Mouse (Mus musculus) forebrain, embryonic 10.5 days (tissue): Measurements from ENCODE around the gene Rpap2. TPM values are rescaled to one million over a fixed set of nuclear protein-coding genes. Genes with fewer than 3 reads are reported as not detected.

Experiments used
- DNase-seq: peaks from one replicate; pipeline ENCODE4 v3.0.0-alpha.2; 2017; ENCODE audit warnings: low spot score; ENCODE audit errors: extremely low spot score
- H3K27ac ChIP-seq: fragments of 300-500 bp; sonication (generic); 2 replicates; pipeline ENCODE4 v1.5.1; 2016; ENCODE audit warnings: mild to moderate bottlenecking
- H3K27me3 ChIP-seq: fragments of 300-500 bp; sonication (generic); 2 replicates; pipeline ENCODE4 v1.6.1; 2016; ENCODE audit warnings: mild to moderate bottlenecking; ENCODE audit not compliant: poor library complexity, severe bottlenecking
- H3K36me3 ChIP-seq: fragments of 300-500 bp; sonication (generic); replicated peaks from 2 replicates; pipeline ENCODE4 v1.6.1; 2016; ENCODE audit warnings: mild to moderate bottlenecking, moderate library complexity
- H3K4me1 ChIP-seq: fragments of 300-500 bp; sonication (generic); 2 replicates; pipeline ENCODE4 v1.6.1; 2016
- H3K4me3 ChIP-seq: fragments of 300-500 bp; sonication (generic); 2 replicates; pipeline ENCODE4 v1.5.1; 2016; ENCODE audit warnings: mild to moderate bottlenecking, moderate library complexity
- H3K9me3 ChIP-seq: fragments of 300-500 bp; sonication (generic); 2 replicates; pipeline ENCODE4 v1.6.1; 2016; ENCODE audit warnings: mild to moderate bottlenecking, moderate library complexity
- WGBS: fragments of 180-500 bp; shearing (Covaris S2); methylation state at CpG from one replicate; pipeline ENCODE4 v1.1.7; 2016; 5-methylcytosine and 5-hydroxymethylcytosine counted together
- polyA plus RNA-seq: library from polyadenylated mRNA; unstranded; fragments of >200 nt; fragmentation: Nextera tagmentation; extraction: Ambion mirVana; gene quantifications from 2 replicates; pipeline ENCODE4 v1.2.1, GENCODE M21; 2016

Rpap2 gene
- polyA plus RNA-seq, 1 experiment from 2014 or later: 19.0 TPM

DNA sequence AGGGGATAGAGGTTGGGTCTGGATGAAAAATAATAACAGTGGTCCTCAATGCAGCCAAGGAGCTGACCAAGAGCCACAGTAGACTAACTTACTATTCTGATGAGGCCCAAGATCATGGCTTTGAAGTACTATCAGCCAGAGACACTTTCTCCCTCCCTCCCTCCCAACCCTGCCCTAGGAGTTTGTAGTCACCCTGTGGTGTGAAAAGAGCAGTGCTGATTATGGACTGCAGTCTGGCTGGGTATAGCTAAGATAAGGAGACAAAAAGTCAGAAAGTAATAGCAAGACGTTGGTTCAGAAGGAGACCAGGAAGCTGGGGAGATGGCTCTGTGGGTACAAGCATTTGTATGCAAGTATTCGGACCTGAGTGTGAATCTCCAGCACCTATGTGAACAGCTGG is 47.4 kb downstream of the Rpap2 start:
- Histone ChIP-seq H3K36me3 (peaks cover 22% of the 10 kb centered on the region), H3K27me3 (no peaks in the 10 kb centered on the region), H3K9me3 (no peaks in the 10 kb centered on the region), H3K4me1 (no peaks in the 10 kb centered on the region), H3K4me3 (no peak overlapping the region), H3K27ac (no peak overlapping the region)
- no peak for DNase-seq
- 86% methylated on average over 2 of the region's 2 CpGs for WGBS

DNA sequence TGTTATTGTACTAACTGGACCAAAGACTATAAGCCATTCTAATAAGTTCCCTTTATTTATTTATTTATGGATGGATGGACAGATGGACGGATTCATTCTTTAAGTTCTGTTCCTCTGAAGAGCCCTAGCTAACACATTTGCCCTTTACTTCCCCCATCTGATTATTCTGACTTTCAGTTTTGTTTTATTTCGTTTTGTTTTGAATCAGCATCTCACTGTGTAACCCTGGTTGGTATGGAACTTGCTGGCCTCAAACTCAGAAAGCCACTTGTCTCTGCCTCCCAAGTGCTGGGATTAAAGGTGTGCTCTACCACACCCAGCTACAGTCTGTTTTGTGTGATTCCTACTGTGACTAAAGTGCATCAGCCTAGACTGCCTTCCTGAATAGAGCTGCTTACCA is 48.8 kb downstream of the Rpap2 start:
- Histone ChIP-seq H3K27ac (no peak overlapping the region), H3K4me1 (no peaks in the 10 kb centered on the region), H3K9me3 (no peaks in the 10 kb centered on the region), H3K27me3 (no peaks in the 10 kb centered on the region), H3K4me3 (no peak overlapping the region), H3K36me3 (peaks cover 22% of the 10 kb centered on the region)
- no peak for DNase-seq
- WGBS: 85% methylated on average over 2 of the region's 2 CpGs

DNA sequence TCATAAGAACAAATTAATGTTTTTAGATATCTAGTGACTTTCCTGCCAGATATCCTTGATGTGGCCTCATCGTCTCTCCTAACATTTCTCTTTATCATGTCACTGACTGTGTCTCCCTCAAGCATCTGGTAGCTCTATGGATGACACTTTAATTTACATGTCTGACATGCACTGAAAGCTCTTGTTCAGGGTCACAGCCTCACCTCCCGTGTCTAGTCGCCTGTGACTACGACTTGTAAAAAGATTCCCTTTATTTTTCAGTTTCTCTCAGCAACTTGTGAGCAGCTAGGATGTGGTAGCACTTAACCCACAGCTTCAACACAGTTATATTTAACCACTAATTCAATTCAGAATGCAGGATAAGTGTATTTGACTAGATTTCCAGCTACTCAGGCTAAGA is 50.4 kb downstream of the Rpap2 start:
- Histone ChIP-seq H3K9me3 (no peaks in the 10 kb centered on the region), H3K4me3 (no peak overlapping the region)
- WGBS: 90% methylated on average over 4 of the region's 4 CpGs

DNA sequence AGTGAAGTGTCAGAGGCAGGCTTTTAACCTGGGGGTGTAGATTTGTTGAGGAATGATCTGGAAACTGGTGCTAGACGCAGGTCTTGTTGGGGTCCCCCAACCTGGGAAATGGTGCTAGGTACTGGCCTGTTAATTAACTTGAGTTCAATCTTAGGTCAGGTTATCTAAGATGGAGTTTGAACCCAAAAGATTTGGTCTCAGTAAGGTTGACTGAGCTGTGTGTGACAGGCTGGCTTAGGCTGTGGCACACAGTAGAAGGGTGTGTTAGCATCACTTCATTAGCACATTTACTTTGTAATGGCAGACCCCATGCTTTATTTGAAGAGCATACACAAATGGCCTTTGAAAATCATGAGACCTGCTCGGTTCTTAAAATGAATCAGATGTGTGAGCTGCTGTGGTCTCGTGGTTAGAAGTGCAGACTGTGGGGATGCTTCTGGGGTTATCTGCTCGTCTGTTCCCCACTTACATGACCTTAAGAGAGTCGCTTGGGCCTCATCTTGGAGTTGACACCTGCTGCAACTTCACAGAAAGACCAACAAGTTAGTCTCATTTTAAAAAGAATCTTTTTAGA is 51.5 kb downstream of the Rpap2 start:
- Histone ChIP-seq H3K4me3 (no peak overlapping the region), H3K27me3 (no peaks in the 10 kb centered on the region), H3K27ac (no peak overlapping the region), H3K36me3 (peaks cover 15% of the 10 kb centered on the region; the same call in 1 of the 2 replicates), H3K4me1 (no peaks in the 10 kb centered on the region), H3K9me3 (no peaks in the 10 kb centered on the region)
- WGBS: 91% methylated on average over 5 of the region's 5 CpGs
- DNase-seq: no peak

More for the DNA sequence above, 50.4 kb downstream of the Rpap2 start:
- no peak overlapping the region for H3K27ac ChIP-seq
- peaks cover 15% of the 10 kb centered on the region for H3K36me3 ChIP-seq
- H3K27me3 ChIP-seq: no peaks in the 10 kb centered on the region
- no peaks in the 10 kb centered on the region for H3K4me1 ChIP-seq
- DNase-seq: no peak

DNA sequence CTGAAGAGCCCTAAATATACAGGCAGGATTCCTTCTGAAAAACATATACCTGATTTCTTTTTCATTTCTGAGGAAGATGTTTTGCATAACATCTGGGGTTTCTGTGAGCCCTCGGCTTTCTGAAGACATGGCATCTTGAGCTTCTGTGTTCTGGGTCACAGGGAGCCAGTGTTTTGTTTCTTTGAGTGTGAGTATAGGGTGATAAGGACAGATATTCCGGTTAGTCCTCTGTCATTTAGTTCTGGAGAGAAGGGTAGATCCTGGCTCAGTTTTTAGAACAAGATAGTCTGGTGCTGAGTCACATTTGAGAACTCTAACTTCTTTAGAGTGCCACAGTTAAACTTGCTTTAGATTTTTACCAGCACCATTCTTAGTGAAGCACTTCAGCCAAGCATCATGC is 52.5 kb downstream of the Rpap2 start:
- DNase-seq: no peak
- H3K27ac ChIP-seq: no peak overlapping the region

DNA sequence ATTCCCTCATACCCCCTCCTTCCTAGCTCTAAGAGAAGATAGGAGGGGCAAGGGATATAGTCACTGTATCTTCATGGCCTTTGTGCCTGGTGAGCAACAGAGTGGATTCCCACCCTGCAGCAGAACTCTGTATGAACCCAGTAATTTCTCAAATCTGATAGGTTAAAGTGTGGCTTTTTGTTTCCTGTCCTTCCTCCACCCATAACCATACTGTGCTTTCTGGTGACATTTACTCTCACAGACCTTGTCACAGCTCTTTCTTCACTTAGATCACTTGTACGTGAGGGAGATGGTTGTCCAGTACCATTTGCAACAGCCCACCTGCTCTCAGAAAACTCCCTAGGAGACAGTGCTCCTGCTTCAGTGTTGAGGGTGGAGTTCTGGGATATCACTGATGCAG is 53.3 kb downstream of the Rpap2 start:
- 0 out of 2 replicates have a peak, but pooled peaks cover 8% of the 10 kb centered on the region for H3K36me3 ChIP-seq
- no peak overlapping the region for H3K27ac ChIP-seq
- WGBS: 89% methylated on average over 1 of the region's 1 CpGs
- H3K9me3 ChIP-seq: no peaks in the 10 kb centered on the region
- H3K4me3 ChIP-seq: no peak overlapping the region
- no peaks in the 10 kb centered on the region for H3K4me1 ChIP-seq
- DNase-seq: no peak
- no peaks in the 10 kb centered on the region for H3K27me3 ChIP-seq

More for the DNA sequence above, 52.5 kb downstream of the Rpap2 start:
- H3K27me3 ChIP-seq: no peaks in the 10 kb centered on the region
- no peak overlapping the region for H3K4me3 ChIP-seq
- H3K4me1 ChIP-seq: no peaks in the 10 kb centered on the region
- H3K9me3 ChIP-seq: no peaks in the 10 kb centered on the region
- peaks cover 11% of the 10 kb centered on the region; the same call in 1 of the 2 replicates for H3K36me3 ChIP-seq
- 82% methylated on average over 2 of the region's 2 CpGs for WGBS

DNA sequence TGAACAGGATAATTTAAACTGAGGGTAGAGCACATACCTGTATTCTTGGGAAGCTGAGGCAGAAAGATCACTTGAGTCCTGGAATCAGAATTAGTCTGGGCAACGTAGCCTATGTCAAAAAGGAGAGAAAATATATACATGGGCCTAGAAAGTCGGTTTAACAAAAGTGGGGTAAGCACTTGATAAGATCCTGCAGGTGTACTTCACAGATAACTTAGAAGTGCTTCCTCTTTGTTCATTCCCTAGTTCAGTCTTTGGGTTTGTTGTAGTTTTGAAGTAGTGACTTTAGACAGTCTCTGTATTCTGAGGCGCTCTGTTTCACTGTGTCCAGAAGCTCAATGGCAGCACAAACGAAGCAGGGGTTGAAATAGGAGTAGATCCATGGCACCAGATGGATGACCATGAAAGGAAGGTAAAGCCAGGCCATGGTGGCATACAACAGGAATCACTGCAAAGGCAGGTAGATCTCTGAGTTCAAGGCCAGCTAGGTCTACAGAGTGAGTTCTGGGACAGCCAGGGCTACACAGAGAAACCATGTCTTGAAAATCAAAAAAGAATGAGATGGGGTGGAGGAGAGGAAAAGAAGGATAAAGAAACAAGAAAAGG is 55.0 kb downstream of the Rpap2 start:
- Histone ChIP-seq H3K27me3 (no peaks in the 10 kb centered on the region), H3K4me1 (no peaks in the 10 kb centered on the region), H3K9me3 (no peaks in the 10 kb centered on the region), H3K36me3 (peaks cover 13% of the 10 kb centered on the region; the same call in 1 of the 2 replicates), H3K27ac (no peak overlapping the region), H3K4me3 (no peak overlapping the region)
- no peak for DNase-seq
- WGBS: 91% methylated on average over 4 of the region's 4 CpGs

DNA sequence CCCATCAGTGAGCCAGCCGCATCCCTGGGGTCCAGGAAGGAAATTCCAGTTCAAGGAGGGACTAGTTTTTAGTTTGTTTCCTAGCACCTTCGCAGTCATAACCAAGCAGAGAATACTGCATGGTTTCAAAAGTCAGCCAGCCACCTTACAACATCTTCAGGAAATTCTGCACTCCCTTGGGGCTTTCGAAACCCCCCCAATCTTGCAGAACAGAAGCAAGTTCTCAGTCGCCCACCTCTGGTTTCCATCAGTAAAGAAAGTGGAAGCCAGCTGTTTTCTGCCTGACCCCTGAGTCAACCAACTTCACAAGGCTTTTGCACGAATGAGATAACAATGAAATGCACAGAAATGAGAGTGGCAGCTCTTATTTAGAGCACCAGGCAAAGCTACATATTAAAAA is 81.2 kb downstream of the Rpap2 start:
- Histone ChIP-seq H3K27me3 (no peaks in the 10 kb centered on the region), H3K36me3 (no peaks in the 10 kb centered on the region), H3K4me1 (no peaks in the 10 kb centered on the region), H3K4me3 (no peak overlapping the region), H3K9me3 (no peaks in the 10 kb centered on the region), H3K27ac (no peak overlapping the region)
- 64% methylated on average over 5 of the region's 5 CpGs for WGBS
- no peak for DNase-seq

DNA sequence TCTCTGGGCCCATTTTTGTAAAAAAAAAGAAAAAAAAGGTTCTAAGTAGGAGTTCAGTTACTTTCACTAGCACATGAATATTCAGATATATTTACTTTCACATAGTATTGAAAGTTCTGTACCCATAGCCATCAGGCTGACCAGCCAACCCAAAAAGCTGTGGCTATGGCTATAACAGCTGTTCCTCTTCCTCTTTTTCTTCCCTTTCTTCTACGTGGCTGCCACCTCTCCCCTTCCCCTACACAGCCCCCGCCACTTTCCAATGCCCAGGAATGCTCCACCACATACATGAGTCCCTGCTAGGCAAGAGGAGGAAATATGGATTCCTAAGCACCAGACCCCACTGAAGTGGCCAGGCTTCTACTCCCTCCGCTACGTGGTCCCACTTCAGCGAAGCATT is 84.1 kb downstream of the Rpap2 start:
- no peak for DNase-seq
- Histone ChIP-seq H3K36me3 (no peaks in the 10 kb centered on the region), H3K27ac (no peak overlapping the region), H3K4me1 (no peaks in the 10 kb centered on the region), H3K27me3 (peaks cover 3% of the 10 kb centered on the region), H3K4me3 (no peak overlapping the region), H3K9me3 (no peaks in the 10 kb centered on the region)
- WGBS: 92% methylated on average over 5 of the region's 5 CpGs

DNA sequence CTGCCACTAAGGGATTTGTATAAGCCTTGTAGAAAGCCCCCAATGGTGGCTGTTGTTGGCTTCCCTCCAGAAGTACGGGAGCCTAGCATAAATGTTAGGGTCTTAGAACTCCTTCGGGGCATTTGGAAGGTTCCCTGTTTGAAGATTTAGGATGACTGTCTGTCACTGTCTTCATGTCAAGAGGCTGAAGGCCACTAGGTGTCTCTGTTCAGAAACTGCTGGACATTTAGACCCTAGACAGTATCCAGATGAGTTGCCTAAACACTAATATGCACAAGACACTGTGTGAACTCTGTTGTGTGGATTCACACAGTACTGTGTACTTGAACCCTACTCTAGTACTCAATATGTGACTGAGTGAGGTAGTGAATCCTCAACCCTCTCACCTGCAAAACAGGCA is 87.2 kb downstream of the Rpap2 start:
- H3K36me3 ChIP-seq: no peaks in the 10 kb centered on the region
- no peak overlapping the region for H3K4me3 ChIP-seq
- DNase-seq: no peak
- WGBS: 88% methylated on average over 2 of the region's 2 CpGs
- H3K27ac ChIP-seq: no peak overlapping the region
- H3K4me1 ChIP-seq: peaks cover 11% of the 10 kb centered on the region
- peaks cover 5% of the 10 kb centered on the region; the same call in 1 of the 2 replicates for H3K9me3 ChIP-seq
- peaks cover 33% of the 10 kb centered on the region for H3K27me3 ChIP-seq

DNA sequence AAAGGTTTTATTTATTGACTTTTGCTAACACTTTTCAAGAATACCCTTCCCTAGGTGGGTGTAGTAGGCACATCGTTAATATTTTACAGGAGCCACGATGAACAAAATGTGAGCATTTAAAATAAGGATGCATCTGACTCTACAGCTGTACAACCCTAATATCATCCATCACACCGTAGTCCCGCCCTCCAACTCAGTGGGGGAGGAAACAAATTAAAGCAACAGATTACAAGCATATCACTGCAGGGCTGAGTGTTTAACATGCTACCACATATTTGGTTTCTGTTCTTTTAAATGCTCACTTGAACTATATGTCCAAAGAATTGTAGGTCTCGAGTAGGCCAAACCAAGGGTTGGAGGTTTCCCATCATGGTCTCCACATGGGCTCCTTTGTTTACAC is 90.0 kb downstream of the Rpap2 start:
- H3K4me3 ChIP-seq: no peak overlapping the region
- no peak for DNase-seq
- H3K9me3 ChIP-seq: peaks cover 5% of the 10 kb centered on the region; the same call in 1 of the 2 replicates
- H3K4me1 ChIP-seq: peaks cover 11% of the 10 kb centered on the region
- H3K36me3 ChIP-seq: no peaks in the 10 kb centered on the region
- WGBS: 94% methylated on average over 5 of the region's 5 CpGs
- peaks cover 45% of the 10 kb centered on the region for H3K27me3 ChIP-seq
- no peak overlapping the region for H3K27ac ChIP-seq

DNA sequence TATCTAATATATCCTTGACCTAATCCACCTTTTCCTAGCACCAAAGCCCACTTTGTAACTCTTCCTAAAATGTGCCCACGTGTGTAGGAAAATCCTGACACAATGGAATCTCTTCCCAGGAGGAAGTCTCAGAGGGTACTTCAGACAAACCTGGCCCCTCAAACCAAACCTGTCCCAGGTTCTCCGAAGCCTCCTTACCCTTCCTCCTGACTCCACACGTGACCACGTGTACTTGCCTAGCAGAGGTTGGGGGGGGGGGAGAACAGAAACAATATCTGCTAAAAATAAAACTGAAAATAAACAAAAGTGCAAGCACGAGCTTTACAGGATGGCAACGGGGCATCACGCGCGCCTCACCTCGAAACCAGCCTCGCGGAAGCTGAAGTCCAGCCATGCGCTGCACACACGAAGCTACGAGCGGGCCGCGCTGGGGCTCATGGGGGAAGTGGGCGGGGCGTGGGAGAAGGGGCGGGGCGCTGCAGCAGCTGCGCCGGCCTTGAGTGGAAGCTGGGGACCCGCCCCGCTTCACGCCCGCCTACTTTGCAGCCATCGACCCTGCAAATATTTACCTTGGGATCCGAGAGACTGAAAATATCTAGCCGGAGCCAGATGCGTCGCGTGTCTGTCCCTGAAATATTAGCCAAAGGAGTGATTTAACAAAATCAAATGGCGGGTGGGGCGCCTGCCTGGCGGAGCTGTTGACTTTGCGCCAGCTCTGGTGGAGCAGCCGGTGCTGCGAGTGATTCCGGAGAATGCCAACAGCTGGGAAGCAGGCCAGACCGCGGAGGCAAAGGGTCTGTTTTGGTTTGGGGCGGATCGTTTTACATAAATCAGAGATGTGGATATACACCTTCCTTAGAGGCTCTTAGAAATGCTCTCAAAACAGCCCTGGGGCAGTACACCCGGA is 90.7 kb downstream of the Rpap2 start:
- 19% methylated on average over 46 of the region's 46 CpGs for WGBS
- peak overlapping the region; percentile 60; the same call in 1 of the 2 replicates for H3K27ac ChIP-seq

DNA sequence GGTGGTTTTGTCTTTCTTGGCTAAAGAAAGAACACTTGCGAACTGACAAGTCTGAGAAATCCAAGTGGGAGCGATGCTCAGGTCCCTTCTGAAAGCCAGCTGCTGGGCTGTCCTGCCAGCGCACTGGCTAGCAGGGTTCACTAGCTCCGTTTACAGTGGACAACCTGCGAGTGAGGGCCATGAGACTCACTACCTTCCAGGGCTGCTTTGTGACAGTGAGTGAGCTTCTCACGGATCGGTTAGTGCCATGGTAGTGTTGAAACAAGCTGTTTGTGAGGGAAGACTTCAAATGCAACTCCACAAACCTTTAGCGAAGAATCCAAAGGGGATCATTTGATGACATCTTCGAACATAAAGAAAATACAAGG is 91.3 kb downstream of the Rpap2 start:
- no peak overlapping the region for H3K27ac ChIP-seq
- no peak for DNase-seq
- peaks cover 5% of the 10 kb centered on the region; the same call in 1 of the 2 replicates for H3K9me3 ChIP-seq

More for the DNA sequence above, 90.7 kb downstream of the Rpap2 start:
- Histone ChIP-seq H3K27me3 (peaks cover 45% of the 10 kb centered on the region), H3K36me3 (no peaks in the 10 kb centered on the region), H3K9me3 (peaks cover 5% of the 10 kb centered on the region; the same call in 1 of the 2 replicates), H3K4me1 (peaks cover 11% of the 10 kb centered on the region), H3K4me3 (peak overlapping the region; percentile 61)
- peak; percentile 74 for DNase-seq

More for the DNA sequence above, 91.3 kb downstream of the Rpap2 start:
- peaks cover 11% of the 10 kb centered on the region for H3K4me1 ChIP-seq
- WGBS: 31% methylated on average over 9 of the region's 9 CpGs
- peak overlapping the region; percentile 61 for H3K4me3 ChIP-seq
- H3K36me3 ChIP-seq: no peaks in the 10 kb centered on the region
- peaks cover 45% of the 10 kb centered on the region for H3K27me3 ChIP-seq
